20 mouse cellular contexts compared by ENCODE assay signal in the genomic region with DNA sequence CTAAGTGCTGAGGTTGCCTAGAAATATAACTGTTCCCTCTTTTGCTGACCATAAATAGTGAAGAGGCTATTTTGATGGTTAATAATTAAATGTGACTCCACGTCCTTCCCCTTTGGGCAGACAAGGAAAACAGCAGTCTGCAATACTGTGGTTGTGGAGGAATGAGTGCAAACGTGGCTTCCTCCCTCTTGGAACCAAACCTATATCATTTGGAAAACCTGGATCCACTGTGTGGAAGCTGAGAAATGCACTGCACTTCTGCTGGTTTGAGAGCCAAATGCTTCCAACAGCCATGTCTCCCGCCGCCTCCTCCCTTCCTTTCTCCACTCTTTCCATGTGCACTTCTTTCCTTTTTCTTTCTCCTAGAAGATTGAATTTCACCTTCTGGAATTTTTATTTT.
DNase-seq lines count a peak whose midpoint lies in the region; ATAC-seq and TF ChIP-seq lines count a peak whose summit lies in the region.
"Had no signal": no experiment of that assay in that cellular context is flagged by ENCODE, and none has a peak within 500 bp of the region (broad histone marks: within the 10 kb centered on the region; RNA-seq: fewer than 3 reads in every experiment).

No protein-coding gene starts in this region.

- DNase-seq in embryonic facial prominence, embryonic 10.5 days (ENCODE audit: low spot score): no peak
- peak; percentile 18 for DNase-seq in kidney, adult 2 months
- DNase-seq in kidney, adult 9 months: no peak
- DNase-seq in 3T3-L1 (ENCODE audit: low read depth, low spot score): peak; percentile 52
- DNase-seq in natural killer cell, adult 2 months (ENCODE audit: low spot score in 2 of 2): no peak
- DNase-seq in adrenal gland, postnatal 10 days: no peak
- DNase-seq: adrenal gland, postnatal 36 days; cerebellum, adult 18-20 months; cerebellum, postnatal 14 days; forebrain, postnatal 0 days; heart, adult 11 months; kidney, postnatal 36 days; layer of hippocampus, postnatal 36 days; liver had no signal

- no peak for ATAC-seq in embryonic facial prominence, embryonic 12.5 days (ENCODE audit: insufficient number of reproducible peaks, insufficient read depth, low FRiP score, low TSS enrichment)
- ATAC-seq: forebrain, postnatal 0 days; lung, postnatal 0 days had no signal

- H3K9me3 ChIP-seq in embryonic facial prominence, embryonic 12.5 days: no peaks in the 10 kb centered on the region
- no peaks in the 10 kb centered on the region for H3K9me3 ChIP-seq in embryonic facial prominence, embryonic 10.5 days
- H3K9me3 ChIP-seq: heart, embryonic 12.5 days; midbrain, embryonic 12.5 days had no signal

- no peaks in the 10 kb centered on the region for H3K4me1 ChIP-seq in embryonic facial prominence, embryonic 12.5 days
- peaks cover 12% of the 10 kb centered on the region; the same call in 1 of the 2 replicates for H3K4me1 ChIP-seq in embryonic facial prominence, embryonic 10.5 days
- 0 out of 2 replicates have a peak, but pooled peaks cover 4% of the 10 kb centered on the region for H3K4me1 ChIP-seq in kidney, adult 2 months (ENCODE audit: control insufficient read depth, insufficient read depth, low read length)
- H3K4me1 ChIP-seq in embryonic fibroblast, embryonic 13.5 days (ENCODE audit: control insufficient read depth, insufficient read depth, low read length): peaks cover 10% of the 10 kb centered on the region
- H3K4me1 ChIP-seq: heart, embryonic 12.5 days; midbrain, embryonic 12.5 days had no signal

- H3K27me3 ChIP-seq in embryonic facial prominence, embryonic 12.5 days: no peaks in the 10 kb centered on the region
- H3K27me3 ChIP-seq in embryonic facial prominence, embryonic 10.5 days (replicated peaks; ENCODE audit: low read depth, poor library complexity, severe bottlenecking): no peaks in the 10 kb centered on the region
- no peaks in the 10 kb centered on the region for H3K27me3 ChIP-seq in kidney, adult 2 months (replicated peaks; ENCODE audit: control insufficient read depth, insufficient read depth, low read length)
- H3K27me3 ChIP-seq: heart, embryonic 12.5 days; midbrain, embryonic 12.5 days had no signal

- no peak overlapping the region for H3K9ac ChIP-seq in embryonic facial prominence, embryonic 12.5 days
- H3K9ac ChIP-seq: forebrain, postnatal 0 days; heart, embryonic 12.5 days; hindbrain, embryonic 14.5 days; midbrain, embryonic 12.5 days had no signal

- WGBS in embryonic facial prominence, embryonic 12.5 days: 54% methylated on average over 4 of the region's 4 CpGs
- 66% methylated on average over 4 of the region's 4 CpGs for WGBS in embryonic facial prominence, embryonic 10.5 days
- 54% methylated on average over 4 of the region's 4 CpGs for WGBS in kidney, adult 2 months

- TF ChIP-seq CTCF in kidney, adult 2 months (conservative IDR thresholded peaks at IDR 0.05; ENCODE audit: insufficient read depth, insufficient read length, low read depth, low read length): no peak
- no peak for TF ChIP-seq CTCF in embryonic fibroblast, embryonic 13.5 days (IDR thresholded peaks at IDR 0.05; ENCODE audit: borderline replicate concordance, insufficient read depth, low read length)

- peak overlapping the region; percentile 12; the same call in 1 of the 2 replicates for H3K27ac ChIP-seq in embryonic facial prominence, embryonic 12.5 days
- no peak overlapping the region for H3K27ac ChIP-seq in embryonic facial prominence, embryonic 10.5 days (replicated peaks)
- no peak overlapping the region for H3K27ac ChIP-seq in kidney, adult 2 months (ENCODE audit: insufficient read depth, low read depth, low read length)
- H3K27ac ChIP-seq in embryonic fibroblast, embryonic 13.5 days (ENCODE audit: insufficient read depth, low read length): peak overlapping the region; percentile 91
- H3K27ac ChIP-seq: hindbrain, embryonic 14.5 days; midbrain, embryonic 12.5 days had no signal

- TF ChIP-seq POLR2A in kidney, adult 2 months (IDR thresholded peaks at IDR 0.05; ENCODE audit: low read depth, low read length): no peak
- TF ChIP-seq POLR2A in embryonic fibroblast, embryonic 13.5 days (IDR thresholded peaks at IDR 0.05; ENCODE audit: low read depth, low read length): no peak

- no peaks in the 10 kb centered on the region for H3K36me3 ChIP-seq in embryonic facial prominence, embryonic 12.5 days
- H3K36me3 ChIP-seq in embryonic facial prominence, embryonic 10.5 days (replicated peaks): no peaks in the 10 kb centered on the region
- no peaks in the 10 kb centered on the region for H3K36me3 ChIP-seq in kidney, adult 2 months (ENCODE audit: control insufficient read depth, insufficient read depth, low read length)
- H3K36me3 ChIP-seq: heart, embryonic 12.5 days; midbrain, embryonic 12.5 days had no signal

- no peak overlapping the region for H3K4me2 ChIP-seq in embryonic facial prominence, embryonic 12.5 days (replicated peaks)
- H3K4me2 ChIP-seq: heart, embryonic 12.5 days; hindbrain, embryonic 14.5 days; midbrain, embryonic 12.5 days had no signal

- no peak overlapping the region for H3K4me3 ChIP-seq in embryonic facial prominence, embryonic 12.5 days
- no peak overlapping the region for H3K4me3 ChIP-seq in embryonic facial prominence, embryonic 10.5 days
- H3K4me3 ChIP-seq in kidney, adult 2 months (ENCODE audit: insufficient read depth, low read depth, low read length): no peak overlapping the region
- no peak overlapping the region for H3K4me3 ChIP-seq in embryonic fibroblast, embryonic 13.5 days (ENCODE audit: insufficient read depth, low read length)
- H3K4me3 ChIP-seq: heart, embryonic 12.5 days; midbrain, embryonic 12.5 days had no signal

Comparison
In these comparisons a context has a peak if more than half of its experiments do, and no peak if none do; other contexts are left out.
1. H3K27ac ChIP-seq: peak in embryonic facial prominence, embryonic 12.5 days (single experiment) and embryonic fibroblast, embryonic 13.5 days (single experiment); none in embryonic facial prominence, embryonic 10.5 days (single experiment) and kidney, adult 2 months (single experiment).
2. DNase-seq: peak in kidney, adult 2 months (single experiment) and 3T3-L1 (single experiment); none in embryonic facial prominence, embryonic 10.5 days (single experiment), kidney, adult 9 months (single experiment), natural killer cell, adult 2 months (0 of 2) and adrenal gland, postnatal 10 days (single experiment).